Mouse (Mus musculus) embryonic stem cell, embryonic (primary cell): ENCODE data around the gene Ddr1.

Source experiments
- CTCF ChIA-PET, 4 experiments: fragments of 300-600 bp in 2 of 4; fragments of 350-600 bp in 2 of 4; sonication (Branson Sonifier 250); formaldehyde crosslinking; loops; one replicate each; lab custom pipeline; 2022; ENCODE audit warnings: inconsistent platforms in 2 of 4; lab: Charles Lee
- POLR2A ChIA-PET, 4 experiments: fragments of 300-600 bp in 2 of 4; fragments of 350-600 bp in 2 of 4; sonication (Branson Sonifier 250); formaldehyde crosslinking; loops; one replicate each; lab custom pipeline; 2022; ENCODE audit warnings: antibody characterized with exemption in 4 of 4, inconsistent platforms in 1 of 4; lab: Charles Lee

Gene Ddr1

GRCm38 (mm10) chr17:35689936-35690645, 14.3 kb downstream of the Ddr1 start:
- POLR2A ChIA-PET, result interaction anchor here in 3 of 4 experiments (0.5 to 3.1 kb wide), 16 partner anchors 8 to 202 kb away, joined by 3 to 11 read pairs (median 3); partner anchors contain the start of genes Ddr1 (in 2 of the 3), Gtf2h4 (in 1 of the 3) and Ier3 (in 1 of the 3)

GRCm38 (mm10) chr17:35688347-35689175, 15.9 kb downstream of the Ddr1 start:
- POLR2A ChIA-PET, result interaction anchor here in 1 of 4 experiments (1.9 kb wide), 1 partner anchor 15 kb away, joined by 7 read pairs; the partner anchor contains the start of gene Gtf2h4
- CTCF ChIA-PET, result interaction anchor here (0.5 to 1.1 kb wide), 6 partner anchors 8 to 533 kb away, joined by 3 to 6 read pairs (median 4); no protein-coding TSS in a partner anchor

More at GRCm38 (mm10) chr17:35689936-35690645, 14.3 kb downstream of the Ddr1 start:
- CTCF ChIA-PET, result interaction anchor here (0.6 to 1.7 kb wide), 15 partner anchors 11 to 92 kb away, joined by 3 to 10 read pairs (median 4); no protein-coding TSS in a partner anchor

DNA sequence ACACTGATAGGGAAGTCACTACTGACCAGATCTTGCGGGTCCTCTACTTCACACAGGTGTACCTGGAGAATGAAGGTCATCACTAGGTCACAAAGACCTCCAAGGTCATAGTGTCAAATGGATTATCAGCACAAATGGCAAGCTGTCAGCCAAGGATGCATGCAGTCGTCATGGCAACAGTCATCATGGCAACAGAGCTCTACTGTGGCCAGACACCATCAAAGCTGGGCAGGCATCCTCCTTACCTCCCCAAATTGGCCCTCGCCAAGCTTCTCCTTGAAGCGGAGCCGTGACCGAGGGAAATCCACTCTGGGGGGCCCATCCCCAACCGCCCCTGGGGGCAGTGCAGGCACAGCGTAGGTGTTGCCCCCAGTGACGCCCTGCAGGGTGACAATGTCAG, 19.4 kb downstream of the Ddr1 start:
- ChIA-PET POLR2A (interaction anchor here in 3 of 4 experiments (0.6 to 3.0 kb wide), 5 partner anchors 12 to 813 kb away, joined by 3 to 10 read pairs (median 5); partner anchors contain the start of gene Gtf2h4 (in 1 of the 3)), CTCF (interaction anchor here in 3 of 4 experiments (0.6 to 1.4 kb wide), 3 partner anchors 30 to 55 kb away, joined by 3 to 6 read pairs (median 5); no protein-coding TSS in a partner anchor)

GRCm38 (mm10) chr17:35681986-35682385, 22.4 kb downstream of the Ddr1 start:
- CTCF ChIA-PET, result interaction anchor here (0.5 to 1.6 kb wide), 12 partner anchors 13 to 186 kb away, joined by 3 to 6 read pairs (median 4); partner anchors contain the start of gene Ddr1 (in 1 of the 4)
- POLR2A ChIA-PET, result interaction anchor here (0.5 to 3.1 kb wide), 19 partner anchors 8 to 174 kb away, joined by 3 to 17 read pairs (median 5); partner anchors contain the start of genes Gtf2h4 (in 2 of the 4) and Vars2 (in 2 of the 4)

- CTCF ChIA-PET, result interaction anchor here in 3 of 4 experiments (0.5 to 1.5 kb wide), 8 partner anchors 8 to 750 kb away, joined by 3 to 5 read pairs (median 3); partner anchors contain the start of gene Neu1 (in 1 of the 3)
- POLR2A ChIA-PET, result interaction anchor here in 3 of 4 experiments (0.5 to 3.1 kb wide), 15 partner anchors 9 to 51 kb away, joined by 3 to 17 read pairs (median 3); partner anchors contain the start of genes Vars2 (in 2 of the 3) and Ddr1 (in 1 of the 3)
Measured at GRCm38 (mm10) chr17:35680591-35680990, 23.8 kb downstream of the Ddr1 start.

GRCm38 (mm10) chr17:35673416-35674035, 30.9 kb downstream of the Ddr1 start, which contains the start of gene Gtf2h4:
TSS of gene Gtf2h4 (minus strand) at chr17:35673739.
- CTCF ChIA-PET, result interaction anchor here in 3 of 4 experiments (0.6 to 2.2 kb wide), 9 partner anchors 18 to 245 kb away, joined by 3 to 6 read pairs (median 3); no protein-coding TSS in a partner anchor
- POLR2A ChIA-PET, result interaction anchor here (0.5 to 2.9 kb wide), 28 partner anchors 8 to 1377 kb away, joined by 3 to 12 read pairs (median 4); partner anchors contain the start of genes Ddr1 (in 1 of the 4) and Flot1 (in 1 of the 4)

DNA sequence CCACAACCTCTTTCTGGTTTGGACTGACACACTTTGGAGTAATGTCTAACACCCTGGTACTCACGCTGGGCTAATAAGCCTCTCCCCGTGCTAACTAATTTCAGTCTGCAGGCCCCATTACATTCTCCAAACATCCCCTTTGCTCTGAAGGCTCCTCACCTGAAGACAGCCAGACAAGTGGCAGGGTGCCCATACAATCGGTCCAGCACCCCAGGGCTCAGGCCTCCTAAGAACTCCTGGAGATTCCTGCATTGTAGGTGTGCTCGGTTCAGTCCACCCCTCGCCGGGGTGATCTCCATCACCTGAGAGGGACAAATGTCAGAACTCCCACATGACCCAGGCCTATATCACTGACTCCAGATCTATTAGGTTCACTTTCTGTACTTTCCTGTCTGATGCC, 31.9 kb downstream of the Ddr1 start:
- POLR2A ChIA-PET, result interaction anchor here in 3 of 4 experiments (1.3 to 2.9 kb wide), 5 partner anchors 8 to 1378 kb away, joined by 3 to 12 read pairs (median 7); no protein-coding TSS in a partner anchor

DNA sequence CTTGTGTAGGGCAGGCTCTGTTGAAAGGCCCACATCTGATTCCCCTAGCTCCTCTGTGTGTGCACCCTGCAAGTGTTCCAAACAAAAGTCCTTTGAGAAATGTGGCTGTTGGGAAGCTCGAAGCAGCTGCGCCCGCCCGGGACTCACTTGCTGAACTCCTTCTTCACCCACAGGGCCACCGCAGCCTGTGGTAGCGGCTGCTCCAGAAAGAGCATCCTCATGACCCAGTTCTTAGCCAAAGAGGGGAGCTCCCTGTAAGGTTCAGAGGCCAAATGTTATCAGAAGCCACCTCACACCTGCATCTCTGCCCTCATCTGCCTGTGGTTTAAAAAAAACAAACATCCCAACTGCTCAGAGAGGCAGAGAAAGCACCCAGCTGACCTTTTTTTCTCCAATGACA, 32.6 kb downstream of the Ddr1 start:
- POLR2A ChIA-PET, result interaction anchor here in 1 of 4 experiments (0.8 to 1.3 kb wide), 3 partner anchors 9 to 65 kb away, joined by 3 read pairs; no protein-coding TSS in a partner anchor
- CTCF ChIA-PET, result interaction anchor here in 1 of 4 experiments (1.5 kb wide), 1 partner anchor 37 kb away, joined by 4 read pairs; no protein-coding TSS in a partner anchor

More for the DNA sequence above, 31.9 kb downstream of the Ddr1 start:
- CTCF ChIA-PET, result interaction anchor here in 2 of 4 experiments (1.0 to 2.2 kb wide), 2 partner anchors 67 to 88 kb away, joined by 3 to 6 read pairs; no protein-coding TSS in a partner anchor

GRCm38 (mm10) chr17:35669731-35670130, 34.7 kb downstream of the Ddr1 start:
- ChIA-PET CTCF (interaction anchor here in 2 of 4 experiments (0.6 to 1.0 kb wide), 2 partner anchors 21 to 143 kb away, joined by 3 read pairs; no protein-coding TSS in a partner anchor), POLR2A (interaction anchor here in 2 of 4 experiments (0.5 to 3.5 kb wide), 3 partner anchors 11 to 522 kb away, joined by 3 to 17 read pairs (median 5); no protein-coding TSS in a partner anchor)

GRCm38 (mm10) chr17:35667334-35668065, 36.9 kb downstream of the Ddr1 start, which contains the start of gene Vars2:
TSS of gene Vars2 (minus strand) at chr17:35667592.
- ChIA-PET CTCF (interaction anchor here in 3 of 4 experiments (0.6 to 4.0 kb wide), 8 partner anchors 11 to 421 kb away, joined by 3 to 32 read pairs (median 3); partner anchors contain the start of gene Flot1 (in 1 of the 3)), POLR2A (interaction anchor here in 3 of 4 experiments (0.7 to 3.5 kb wide), 15 partner anchors 10 to 312 kb away, joined by 3 to 17 read pairs (median 4); partner anchors contain the start of genes Gnl1 (in 1 of the 3), Ier3 (in 1 of the 3), Mrps18b (in 1 of the 3) and Ppp1r10 (in 1 of the 3))

DNA sequence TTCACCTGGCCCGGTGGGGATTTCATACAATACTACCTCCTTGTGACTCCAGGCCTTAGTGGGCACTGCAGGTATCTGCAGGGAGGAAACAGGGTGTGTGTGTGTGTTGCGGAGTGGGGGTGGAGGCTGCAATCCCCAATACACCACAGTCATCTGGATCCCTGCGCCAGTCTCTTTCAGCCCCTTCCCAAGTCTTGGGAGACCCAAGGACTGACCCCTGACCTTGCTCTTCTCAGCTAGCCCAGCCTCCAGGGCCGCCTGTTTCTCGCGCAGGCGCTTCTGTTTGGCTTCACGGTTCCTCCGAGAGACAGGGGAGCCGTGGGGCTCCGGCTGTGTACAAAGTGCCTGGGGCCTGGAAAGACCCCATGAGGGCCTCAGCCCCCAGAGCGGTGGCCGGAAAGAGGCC, 37.6 kb downstream of the Ddr1 start:
- POLR2A ChIA-PET, result interaction anchor here in 2 of 4 experiments (0.6 to 3.5 kb wide), 9 partner anchors 14 to 155 kb away, joined by 3 to 17 read pairs (median 5); partner anchors contain the start of gene Ier3 (in 1 of the 2)
- CTCF ChIA-PET, result interaction anchor here in 2 of 4 experiments (0.6 to 4.0 kb wide), 5 partner anchors 32 to 421 kb away, joined by 3 to 32 read pairs (median 3); partner anchors contain the start of gene Flot1 (in 1 of the 2)

- ChIA-PET CTCF (interaction anchor here (0.5 to 4.0 kb wide), 23 partner anchors 12 to 331 kb away, joined by 3 to 32 read pairs (median 3); partner anchors contain the start of gene Dhx16 (in 1 of the 4)), POLR2A (interaction anchor here in 3 of 4 experiments (0.5 to 2.3 kb wide), 17 partner anchors 8 to 150 kb away, joined by 3 to 9 read pairs (median 3); partner anchors contain the start of gene Gtf2h4 (in 1 of the 3))
Measured at GRCm38 (mm10) chr17:35665957-35666515, 38.4 kb downstream of the Ddr1 start.

- CTCF ChIA-PET, result interaction anchor here in 3 of 4 experiments (0.7 to 2.3 kb wide), 10 partner anchors 10 to 84 kb away, joined by 3 to 8 read pairs (median 4); no protein-coding TSS in a partner anchor
- POLR2A ChIA-PET, result interaction anchor here in 3 of 4 experiments (0.9 to 2.8 kb wide), 29 partner anchors 9 to 235 kb away, joined by 3 to 15 read pairs (median 3); partner anchors contain the start of genes Flot1 (in 1 of the 3) and Mdc1 (in 1 of the 3)
Measured at GRCm38 (mm10) chr17:35653086-35653485, 51.3 kb downstream of the Ddr1 start.

GRCm38 (mm10) chr17:35649429-35649828, 55.0 kb downstream of the Ddr1 start:
- ChIA-PET POLR2A (interaction anchor here in 1 of 4 experiments (1.1 kb wide), 1 partner anchor 16 kb away, joined by 3 read pairs; no protein-coding TSS in a partner anchor), CTCF (interaction anchor here in 3 of 4 experiments (0.6 to 1.5 kb wide), 6 partner anchors 10 to 92 kb away, joined by 3 to 7 read pairs (median 3); no protein-coding TSS in a partner anchor)
